Mouse (Mus musculus) leukemia stem cell, adult 10-12 weeks (primary cell): ENCODE data around the gene Farp1. TPM values are rescaled to one million over a fixed set of nuclear protein-coding genes. Genes with fewer than 3 reads are reported as not detected.

Source experiments
- polyA plus RNA-seq: library from polyadenylated mRNA; stranded (reverse); fragments of >175 nt; gene quantifications from 2 replicates; pipeline ENCODE4 v1.2.3, GENCODE M21; 2012; ENCODE audit warnings: low replicate concordance

Gene Farp1
- polyA plus RNA-seq, result 0.20 and 0.32 TPM in 2 replicates

GRCm38 (mm10) chr14:121034973-121035662 lies at the start of gene Farp1:
TSS of gene Farp1 (plus strand) at chr14:121035200.

Other genes starting within 250 kb of the Farp1 start
- 2.3 and 32.3 TPM in 2 replicates for gene Ipo5, start 124.0 kb upstream of the Farp1 start, polyA plus RNA-seq